Mouse (Mus musculus) myocyte (in vitro differentiated cells): ENCODE measurements around the gene Cyp27a1.

Source experiments
- MAX ChIP-seq: IDR thresholded peaks from one replicate; pipeline ENCODE4 v1.6.1; 2011; ENCODE audit warnings: low read depth, mild to moderate bottlenecking, control low read depth
- POLR2A ChIP-seq: IDR thresholded peaks from one replicate; pipeline ENCODE4 v1.6.1; 2011; ENCODE audit warnings: low read depth, mild to moderate bottlenecking, control low read depth, moderate library complexity; ENCODE audit not compliant: insufficient read length
- POLR2AphosphoS2 ChIP-seq: IDR thresholded peaks from one replicate; pipeline ENCODE4 v1.6.1; 2011; ENCODE audit warnings: low read depth, control low read depth; ENCODE audit not compliant: insufficient read length
- TCF12 ChIP-seq: IDR thresholded peaks from one replicate; pipeline ENCODE4 v1.6.1; 2011; ENCODE audit warnings: mild to moderate bottlenecking, control low read depth; ENCODE audit not compliant: poor library complexity, insufficient read depth, severe bottlenecking
- USF1 ChIP-seq: IDR thresholded peaks from one replicate; pipeline ENCODE4 v1.6.1; 2011; ENCODE audit warnings: low read depth, mild to moderate bottlenecking, control low read depth, moderate library complexity

DNA sequence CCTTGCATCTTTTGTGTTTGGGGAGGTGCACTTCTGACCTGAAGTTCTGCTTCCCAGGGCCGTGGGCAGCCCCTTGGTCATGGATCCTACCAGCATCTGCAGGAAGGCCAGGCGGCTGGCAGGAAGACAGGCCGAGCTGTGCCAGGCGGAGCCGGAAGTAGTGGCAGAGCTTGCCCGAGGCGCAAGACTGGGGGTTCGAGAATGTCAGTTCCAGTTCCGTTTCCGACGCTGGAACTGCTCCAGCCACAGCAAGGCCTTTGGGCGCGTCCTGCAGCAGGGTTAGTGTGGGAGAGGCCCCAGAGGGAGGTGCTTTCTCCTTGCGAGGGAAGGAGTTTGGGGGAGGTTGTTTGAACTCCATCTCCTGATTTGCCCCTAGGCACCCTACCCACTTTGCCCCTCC lies 68.7 kb downstream of the Cyp27a1 start:
- TF ChIP-seq POLR2A (no peak), POLR2AphosphoS2 (no peak), TCF12 (no peak), USF1 (no peak), MAX (no peak)
